Mouse (Mus musculus) brain, embryonic 14.5 days (tissue): Measurements from ENCODE around the gene Dcaf17.

Source experiments
- CTCF ChIP-seq: fragments of 200-500 bp; IDR thresholded peaks from 2 replicates; pipeline ENCODE4 v1.5.1; 2012; ENCODE audit warnings: inconsistent platforms, mild to moderate bottlenecking, moderate library complexity, borderline replicate concordance; ENCODE audit not compliant: insufficient read depth, insufficient read length; ENCODE audit errors: extremely low read depth
- POLR2A ChIP-seq: fragments of 200-500 bp; IDR thresholded peaks from 2 replicates; pipeline ENCODE4 v1.6.1; 2012; ENCODE audit warnings: mild to moderate bottlenecking, inconsistent platforms, borderline replicate concordance; ENCODE audit not compliant: poor library complexity, insufficient read depth, insufficient read length, severe bottlenecking; ENCODE audit errors: extremely low read depth

DNA sequence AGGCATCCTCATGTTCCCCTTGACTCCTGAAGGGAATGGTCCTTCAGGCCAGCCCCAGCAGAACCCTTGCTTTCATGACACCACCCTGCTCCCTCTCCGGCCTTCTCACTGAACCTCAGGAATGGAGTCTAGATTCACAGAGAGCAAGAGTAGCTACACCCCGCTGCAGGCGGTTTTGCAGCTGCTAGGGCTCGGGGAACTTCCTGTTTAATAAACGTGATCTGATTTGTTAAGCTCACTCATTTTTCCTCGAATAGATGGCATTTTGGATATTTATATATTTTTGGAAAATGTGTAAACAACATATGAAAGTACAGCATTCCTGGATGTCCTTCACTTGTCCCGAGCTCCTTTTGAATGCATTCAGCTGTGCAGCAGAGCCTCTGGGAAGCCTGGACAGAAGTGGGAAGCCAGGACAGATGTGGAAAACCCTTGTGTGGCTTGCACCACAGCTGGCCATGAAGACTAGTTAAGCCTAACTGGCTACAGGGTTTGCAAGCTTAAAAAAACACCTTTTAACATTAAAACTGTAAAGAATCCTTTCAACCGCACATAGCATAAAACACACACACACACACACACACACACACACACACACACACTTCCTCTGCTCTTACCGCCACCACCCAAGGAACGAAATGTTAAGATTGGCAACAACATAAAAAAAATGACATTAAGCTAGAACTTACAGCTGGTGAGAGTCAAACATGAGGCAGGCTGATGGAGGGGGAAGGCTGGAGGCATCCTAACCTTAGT lies 72.8 kb downstream of the Dcaf17 start:
- TF ChIP-seq CTCF: no peak
- no peak for TF ChIP-seq POLR2A
